Mouse (Mus musculus) myocyte (in vitro differentiated cells): ENCODE results near the gene Fkbp15. TPM values are rescaled to one million over a fixed set of nuclear protein-coding genes. Genes with fewer than 3 reads are reported as not detected.

Experiments
- H3K27me3 ChIP-seq: one replicate; pipeline ENCODE4 v1.6.1; 2011; ENCODE audit not compliant: control insufficient read depth, insufficient read depth, insufficient read length
- H3K36me3 ChIP-seq: one replicate; pipeline ENCODE4 v1.6.1; 2011; ENCODE audit not compliant: control insufficient read depth, insufficient read depth
- H3K4me2 ChIP-seq: one replicate; pipeline ENCODE4 v1.6.1; 2011; ENCODE audit warnings: low read depth, control low read depth
- H3K4me3 ChIP-seq: one replicate; pipeline ENCODE4 v1.5.1; 2011; ENCODE audit warnings: mild to moderate bottlenecking, control low read depth, moderate library complexity
- H3K79me2 ChIP-seq: one replicate; pipeline ENCODE4 v1.6.1; 2011; ENCODE audit not compliant: control insufficient read depth, insufficient read depth
- H3ac ChIP-seq: one replicate; pipeline ENCODE4 v1.6.1; 2011; ENCODE audit not compliant: control insufficient read depth, insufficient read length
- CEBPB ChIP-seq: IDR thresholded peaks from 2 replicates; pipeline ENCODE4 v1.6.1; 2011; ENCODE audit warnings: mild to moderate bottlenecking, moderate library complexity; ENCODE audit not compliant: poor library complexity, insufficient read depth, severe bottlenecking
- E2F4 ChIP-seq: IDR thresholded peaks from one replicate; pipeline ENCODE4 v1.6.1; 2011; ENCODE audit warnings: mild to moderate bottlenecking, control low read depth, moderate library complexity; ENCODE audit not compliant: insufficient read depth
- MAX ChIP-seq: IDR thresholded peaks from one replicate; pipeline ENCODE4 v1.6.1; 2011; ENCODE audit warnings: low read depth, mild to moderate bottlenecking, control low read depth
- MYOD1 ChIP-seq, 3 experiments: IDR thresholded peaks; one replicate each; pipeline ENCODE4 v1.6.1; 2011; ENCODE audit warnings: control low read depth in 2 of 3, low read depth in 2 of 3, mild to moderate bottlenecking in 2 of 3, moderate library complexity in 1 of 3; ENCODE audit not compliant: insufficient read length in 2 of 3, control insufficient read depth in 1 of 3
- MYOG ChIP-seq, 3 experiments: IDR thresholded peaks; one replicate each; pipeline ENCODE4 v1.6.1; 2011; ENCODE audit warnings: control low read depth in 2 of 3, low read depth in 2 of 3, mild to moderate bottlenecking in 2 of 3; ENCODE audit not compliant: insufficient read length in 2 of 3, control insufficient read depth in 1 of 3, insufficient read depth in 1 of 3
- POLR2A ChIP-seq: IDR thresholded peaks from one replicate; pipeline ENCODE4 v1.6.1; 2011; ENCODE audit warnings: low read depth, mild to moderate bottlenecking, control low read depth, moderate library complexity; ENCODE audit not compliant: insufficient read length
- POLR2AphosphoS2 ChIP-seq: IDR thresholded peaks from one replicate; pipeline ENCODE4 v1.6.1; 2011; ENCODE audit warnings: low read depth, control low read depth; ENCODE audit not compliant: insufficient read length
- REST ChIP-seq: IDR thresholded peaks from one replicate; pipeline ENCODE4 v1.6.1; 2011; ENCODE audit warnings: mild to moderate bottlenecking, control low read depth, moderate library complexity; ENCODE audit not compliant: insufficient read depth, insufficient read length
- SRF ChIP-seq: IDR thresholded peaks from one replicate; pipeline ENCODE4 v1.6.1; 2011; ENCODE audit warnings: low read depth; ENCODE audit not compliant: control insufficient read depth, insufficient read length
- TCF12 ChIP-seq: IDR thresholded peaks from one replicate; pipeline ENCODE4 v1.6.1; 2011; ENCODE audit warnings: mild to moderate bottlenecking, control low read depth; ENCODE audit not compliant: poor library complexity, insufficient read depth, severe bottlenecking
- TCF3 ChIP-seq: IDR thresholded peaks from one replicate; pipeline ENCODE4 v1.6.1; 2011; ENCODE audit warnings: low read depth, control low read depth; ENCODE audit not compliant: insufficient read length
- USF1 ChIP-seq: IDR thresholded peaks from one replicate; pipeline ENCODE4 v1.6.1; 2011; ENCODE audit warnings: low read depth, mild to moderate bottlenecking, control low read depth, moderate library complexity
- polyA plus RNA-seq: library from polyadenylated mRNA; unstranded; fragments of >200 nt; fragmentation: generic; extraction: Trizol; gene quantifications from one replicate; pipeline ENCODE4 v1.2.1, GENCODE M21; 2012; ENCODE audit warnings: missing spikeins

Gene Fkbp15
- polyA plus RNA-seq, 1 experiment = 18.4 TPM

- TF ChIP-seq E2F4 (no peak), USF1 (no peak), SRF (no peak)
- H3K79me2 ChIP-seq = peaks cover 40% of the 10 kb centered on the region
- H3K4me3 ChIP-seq = no peak overlapping the region
- H3K4me2 ChIP-seq = no peak overlapping the region
- H3ac ChIP-seq = no peak overlapping the region
- no peaks in the 10 kb centered on the region for H3K27me3 ChIP-seq
- H3K36me3 ChIP-seq = peaks cover 9% of the 10 kb centered on the region
Measured at GRCm38 (mm10) chr4:62372818-62373520, 12.6 kb upstream of the Fkbp15 start.

- H3K4me3 ChIP-seq = no peak overlapping the region
- H3K36me3 ChIP-seq = peaks cover 9% of the 10 kb centered on the region
- H3K79me2 ChIP-seq = peaks cover 46% of the 10 kb centered on the region
- H3K27me3 ChIP-seq = no peaks in the 10 kb centered on the region
- H3K4me2 ChIP-seq = no peak overlapping the region
- TF ChIP-seq SRF (no peak), POLR2AphosphoS2 (no peak), USF1 (no peak), REST (no peak), POLR2A (no peak), MYOD1 (IDR thresholded peaks at IDR 0.05; ENCODE audit: control insufficient read depth in 1 of 3, insufficient read length in 2 of 3, low read depth in 2 of 3) (no peak), TCF3 (no peak), MAX (no peak), TCF12 (no peak), CEBPB (no peak), E2F4 (no peak), MYOG (IDR thresholded peaks at IDR 0.05; ENCODE audit: control insufficient read depth in 1 of 3, insufficient read depth in 1 of 3, insufficient read length in 2 of 3, low read depth in 2 of 3) (no peak)
- no peak overlapping the region for H3ac ChIP-seq
Measured at GRCm38 (mm10) chr4:62372410-62372809, 12.1 kb upstream of the Fkbp15 start.

GRCm38 (mm10) chr4:62369091-62369490 is 8.7 kb upstream of the Fkbp15 start:
- no peak for TF ChIP-seq REST
- Histone ChIP-seq H3K27me3 (no peaks in the 10 kb centered on the region), H3K79me2 (peaks cover 60% of the 10 kb centered on the region), H3K36me3 (peaks cover 9% of the 10 kb centered on the region), H3K4me2 (no peak overlapping the region), H3ac (no peak overlapping the region), H3K4me3 (no peak overlapping the region)

GRCm38 (mm10) chr4:62367586-62367985 is 7.2 kb upstream of the Fkbp15 start:
- Histone ChIP-seq H3K79me2 (peaks cover 64% of the 10 kb centered on the region), H3K4me3 (no peak overlapping the region), H3K36me3 (peaks cover 9% of the 10 kb centered on the region), H3ac (no peak overlapping the region), H3K27me3 (no peaks in the 10 kb centered on the region), H3K4me2 (no peak overlapping the region)
- TF ChIP-seq MYOG (IDR thresholded peaks at IDR 0.05; ENCODE audit: control insufficient read depth in 1 of 3, insufficient read depth in 1 of 3, insufficient read length in 2 of 3, low read depth in 2 of 3) (no peak), POLR2AphosphoS2 (no peak), CEBPB (no peak), REST (no peak), SRF (no peak), POLR2A (no peak), TCF3 (no peak), USF1 (no peak), TCF12 (no peak), MAX (no peak), MYOD1 (IDR thresholded peaks at IDR 0.05; ENCODE audit: control insufficient read depth in 1 of 3, insufficient read length in 2 of 3, low read depth in 2 of 3) (no peak), E2F4 (no peak)

- Histone ChIP-seq H3ac (no peak overlapping the region), H3K79me2 (peaks cover 70% of the 10 kb centered on the region), H3K27me3 (no peaks in the 10 kb centered on the region), H3K4me2 (no peak overlapping the region), H3K36me3 (peaks cover 9% of the 10 kb centered on the region), H3K4me3 (no peak overlapping the region)
- TF ChIP-seq E2F4 (no peak), POLR2AphosphoS2 (no peak), MYOG (IDR thresholded peaks at IDR 0.05; ENCODE audit: control insufficient read depth in 1 of 3, insufficient read depth in 1 of 3, insufficient read length in 2 of 3, low read depth in 2 of 3) (no peak), USF1 (no peak), MAX (no peak), REST (no peak), CEBPB (no peak), SRF (no peak), TCF3 (no peak), MYOD1 (IDR thresholded peaks at IDR 0.05; ENCODE audit: control insufficient read depth in 1 of 3, insufficient read length in 2 of 3, low read depth in 2 of 3) (no peak), POLR2A (no peak), TCF12 (no peak)
Measured at GRCm38 (mm10) chr4:62366291-62366690, 5.9 kb upstream of the Fkbp15 start.
